Mouse (Mus musculus) forebrain, embryonic 14.5 days (tissue): ENCODE data around the gene Mpnd. TPM values are rescaled to one million over a fixed set of nuclear protein-coding genes. Genes with fewer than 3 reads are reported as not detected.
A peak's percentile ranks its signal among the peaks of the same experiment; 100 is the strongest.

Source experiments
- ATAC-seq: fragments of 200-750 bp; cut with Nextera tagmentation; 2 replicates; pipeline ENCODE4 v1.8.0; 2017; ENCODE audit warnings: mild to moderate bottlenecking, moderate library complexity
- DNase-seq: peaks from one replicate; pipeline ENCODE4 v3.0.0-alpha.2; 2015; ENCODE audit warnings: low spot score
- H3K27ac ChIP-seq: fragments of 300-500 bp; sonication (generic); 2 replicates; pipeline ENCODE4 v1.5.1; 2014; ENCODE audit warnings: low read depth, mild to moderate bottlenecking, control low read depth, low read length, moderate library complexity
- H3K27me3 ChIP-seq: fragments of 300-500 bp; sonication (generic); replicated peaks from 2 replicates; pipeline ENCODE4 v1.6.1; 2014; ENCODE audit warnings: low read length, control low read depth, mixed read lengths; ENCODE audit not compliant: control insufficient read depth, insufficient read depth
- H3K36me3 ChIP-seq: fragments of 300-500 bp; sonication (generic); 2 replicates; pipeline ENCODE4 v1.6.1; 2014; ENCODE audit warnings: low read length, control low read depth; ENCODE audit not compliant: control insufficient read depth, insufficient read depth
- H3K4me1 ChIP-seq: fragments of 300-500 bp; sonication (generic); 2 replicates; pipeline ENCODE4 v1.6.1; 2014; ENCODE audit warnings: antibody characterized with exemption, low read length, control low read depth; ENCODE audit not compliant: control insufficient read depth, insufficient read depth
- H3K4me2 ChIP-seq: fragments of 300-500 bp; sonication (generic); 2 replicates; pipeline ENCODE4 v1.6.1; 2014; ENCODE audit warnings: mild to moderate bottlenecking, control low read depth, low read length
- H3K4me3 ChIP-seq: fragments of 300-500 bp; sonication (generic); 2 replicates; pipeline ENCODE4 v1.5.1; 2014; ENCODE audit warnings: low read depth, low read length, control low read depth
- H3K9ac ChIP-seq: fragments of 300-500 bp; sonication (generic); 2 replicates; pipeline ENCODE4 v1.6.1; 2014; ENCODE audit warnings: mild to moderate bottlenecking, low read length, control low read depth, moderate library complexity
- H3K9me3 ChIP-seq: fragments of 300-500 bp; sonication (generic); replicated peaks from 2 replicates; pipeline ENCODE4 v1.6.1; 2016; ENCODE audit warnings: low read length, control low read depth, mixed read lengths; ENCODE audit not compliant: control insufficient read depth
- WGBS: fragments of 180-500 bp; shearing (Covaris S2); extraction: QIAGEN DNeasy Blood & Tissue Kit; methylation state at CpG from one replicate; pipeline ENCODE4 v1.1.7; 2014; 5-methylcytosine and 5-hydroxymethylcytosine counted together
- polyA plus RNA-seq: library from polyadenylated mRNA; unstranded; fragments of >200 nt; fragmentation: Nextera tagmentation; extraction: Ambion mirVana; gene quantifications from 2 replicates; pipeline ENCODE4 v1.2.1, GENCODE M21; 2014

The Mpnd gene
- polyA plus RNA-seq, 1 experiment from 2014 or later = 170 TPM

DNA sequence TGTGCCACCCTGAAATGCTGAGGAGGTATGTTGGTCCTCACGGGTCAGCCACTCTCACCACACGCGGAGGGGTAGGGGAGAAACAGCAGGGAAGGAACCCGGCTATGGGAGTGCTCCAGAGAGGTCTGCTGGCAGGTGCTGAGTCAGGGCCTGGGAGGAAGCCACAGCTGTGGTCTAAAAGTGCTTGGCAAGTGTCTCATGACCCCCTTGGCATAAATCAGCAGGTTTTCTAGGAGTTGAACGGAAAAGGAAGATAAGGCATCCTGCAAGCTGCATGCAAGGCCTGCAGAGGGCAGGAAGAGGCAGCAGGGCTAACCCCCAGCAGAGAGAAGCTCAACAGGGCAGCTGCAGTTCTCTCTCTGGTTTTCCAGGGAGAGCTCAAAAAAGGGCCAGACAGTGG, 25.4 kb downstream of the Mpnd start:
- no peak overlapping the region for H3K9ac ChIP-seq
- 77% methylated on average over 5 of the region's 5 CpGs for WGBS
- H3K9me3 ChIP-seq = no peaks in the 10 kb centered on the region
- no peak overlapping the region for H3K4me2 ChIP-seq
- DNase-seq (no peak), ATAC-seq (no peak)
- H3K27me3 ChIP-seq = no peaks in the 10 kb centered on the region
- peaks cover 42% of the 10 kb centered on the region for H3K36me3 ChIP-seq
- peaks cover 8% of the 10 kb centered on the region; the same call in 1 of the 2 replicates for H3K4me1 ChIP-seq
- no peak overlapping the region for H3K27ac ChIP-seq
- no peak overlapping the region for H3K4me3 ChIP-seq

- H3K36me3 ChIP-seq = peaks cover 42% of the 10 kb centered on the region
- 95% methylated on average over 7 of the region's 7 CpGs for whole genome bisulfite sequencing
- no peak overlapping the region for H3K27ac ChIP-seq
- no peak overlapping the region for H3K9ac ChIP-seq
- no peak for ATAC-seq
- H3K27me3 ChIP-seq = no peaks in the 10 kb centered on the region
- H3K9me3 ChIP-seq = no peaks in the 10 kb centered on the region
- no peak for DNase-seq
- H3K4me2 ChIP-seq = no peak overlapping the region
- H3K4me1 ChIP-seq = peaks cover 8% of the 10 kb centered on the region; the same call in 1 of the 2 replicates
- H3K4me3 ChIP-seq = no peak overlapping the region
These were observed 25.9 kb downstream of the Mpnd start for GRCm38 (mm10) chr17:56031431-56031830.

- Histone ChIP-seq H3K4me1 (peaks cover 8% of the 10 kb centered on the region; the same call in 1 of the 2 replicates), H3K27ac (no peak overlapping the region), H3K36me3 (peaks cover 42% of the 10 kb centered on the region), H3K4me3 (no peak overlapping the region), H3K9me3 (no peaks in the 10 kb centered on the region), H3K9ac (no peak overlapping the region), H3K27me3 (no peaks in the 10 kb centered on the region), H3K4me2 (no peak overlapping the region)
- ATAC-seq (no peak), DNase-seq (no peak)
- 74% methylated on average over 6 of the region's 6 CpGs for WGBS
These were observed 26.7 kb downstream of the Mpnd start for GRCm38 (mm10) chr17:56032127-56032733.

GRCm38 (mm10) chr17:56032831-56033230, 27.3 kb downstream of the Mpnd start:
- Histone ChIP-seq H3K4me3 (no peak overlapping the region), H3K27ac (no peak overlapping the region), H3K9ac (no peak overlapping the region), H3K36me3 (peaks cover 42% of the 10 kb centered on the region), H3K4me1 (peaks cover 8% of the 10 kb centered on the region; the same call in 1 of the 2 replicates), H3K27me3 (no peaks in the 10 kb centered on the region), H3K4me2 (no peak overlapping the region), H3K9me3 (no peaks in the 10 kb centered on the region)
- ATAC-seq = no peak
- DNase-seq = no peak
- 72% methylated on average over 7 of the region's 7 CpGs for WGBS

DNA sequence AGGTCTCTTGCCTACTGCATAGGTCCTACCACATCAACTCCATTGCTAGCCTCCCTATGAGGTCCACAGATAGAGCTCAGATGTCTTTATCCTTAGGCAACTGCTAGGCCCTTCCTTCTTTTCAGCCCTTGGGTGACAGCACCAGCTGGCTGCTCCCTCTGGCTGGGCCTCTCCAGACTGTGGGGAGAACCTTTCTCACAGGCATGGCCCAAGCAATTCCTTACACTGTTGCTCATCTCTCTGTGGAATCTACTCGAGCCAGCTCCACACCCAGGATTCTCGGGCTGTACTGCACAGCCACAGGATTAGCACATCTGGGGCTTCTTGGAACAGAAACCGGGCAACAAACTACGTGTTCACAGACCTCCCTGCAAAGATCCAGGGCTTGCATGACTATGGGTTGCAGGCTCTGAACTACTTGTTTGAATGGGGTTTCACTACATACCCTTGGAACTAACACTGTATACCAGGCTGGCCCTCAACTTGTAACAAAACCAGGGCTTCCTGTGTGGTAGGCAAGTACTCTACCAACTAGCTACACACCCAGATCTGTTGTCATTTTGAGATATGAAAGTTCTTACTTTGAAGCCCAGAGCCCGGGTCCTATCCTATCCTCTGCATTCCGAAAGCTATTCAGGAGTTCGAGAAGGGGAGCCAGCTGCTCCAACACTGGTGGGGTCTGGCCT, 28.7 kb downstream of the Mpnd start:
- Histone ChIP-seq H3K27me3 (no peaks in the 10 kb centered on the region), H3K4me3 (no peak overlapping the region), H3K9me3 (no peaks in the 10 kb centered on the region), H3K4me1 (peaks cover 8% of the 10 kb centered on the region; the same call in 1 of the 2 replicates), H3K9ac (no peak overlapping the region), H3K27ac (no peak overlapping the region), H3K36me3 (peaks cover 33% of the 10 kb centered on the region), H3K4me2 (no peak overlapping the region)
- DNase-seq (no peak), ATAC-seq (no peak)
- WGBS = 88% methylated on average over 7 of the region's 7 CpGs

- H3K36me3 ChIP-seq = peaks cover 29% of the 10 kb centered on the region
- H3K4me1 ChIP-seq = peaks cover 8% of the 10 kb centered on the region; the same call in 1 of the 2 replicates
- ATAC-seq = no peak
- 91% methylated on average over 6 of the region's 6 CpGs for WGBS
- H3K27me3 ChIP-seq = no peaks in the 10 kb centered on the region
- H3K9me3 ChIP-seq = no peaks in the 10 kb centered on the region
- peak overlapping the region; percentile 89; the same call in 1 of the 2 replicates for H3K9ac ChIP-seq
- no peak for DNase-seq
- peak overlapping the region; percentile 63 for H3K4me2 ChIP-seq
- H3K27ac ChIP-seq = no peak overlapping the region
- no peak overlapping the region for H3K4me3 ChIP-seq
These were observed 29.2 kb downstream of the Mpnd start for GRCm38 (mm10) chr17:56034726-56035100.

DNA sequence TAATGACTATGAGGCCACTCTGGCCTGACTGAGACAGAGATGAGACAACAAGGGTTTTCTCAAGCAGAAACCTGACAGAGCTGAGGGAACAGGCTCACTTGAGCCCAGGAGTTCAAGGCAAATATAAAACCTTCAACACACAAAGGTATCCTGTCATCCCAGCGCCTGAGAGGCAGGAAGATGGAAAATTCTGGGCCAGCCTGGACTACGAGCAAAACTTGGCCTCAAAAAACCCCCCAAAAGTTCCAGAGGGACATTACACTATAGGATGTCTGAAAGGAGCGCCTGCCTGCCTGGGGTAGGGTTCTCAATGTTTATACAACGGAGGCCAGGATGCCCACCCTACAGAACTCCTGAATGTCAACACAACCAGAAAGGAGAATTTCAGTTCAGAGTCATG, 29.7 kb downstream of the Mpnd start:
- Histone ChIP-seq H3K9me3 (no peaks in the 10 kb centered on the region), H3K4me1 (peaks cover 8% of the 10 kb centered on the region; the same call in 1 of the 2 replicates), H3K36me3 (peaks cover 28% of the 10 kb centered on the region), H3K4me3 (peak overlapping the region; percentile 89; the same call in 1 of the 2 replicates), H3K9ac (peak overlapping the region; percentile 89), H3K27ac (no peak overlapping the region), H3K4me2 (peak overlapping the region; percentile 63), H3K27me3 (no peaks in the 10 kb centered on the region)
- no peak for ATAC-seq
- no peak for DNase-seq
- WGBS = 86% methylated on average over 4 of the region's 4 CpGs

- H3K27me3 ChIP-seq = no peaks in the 10 kb centered on the region
- H3K4me2 ChIP-seq = peak within 1 kb of the TSS; percentile 63
- peak; percentile 92 for ATAC-seq
- WGBS = under 1% methylated on average over 74 of the region's 74 CpGs
- peak within 1 kb of the TSS; percentile 86 for H3K27ac ChIP-seq
- peak; percentile 99 for DNase-seq
- H3K4me1 ChIP-seq = peaks cover 13% of the 10 kb centered on the region
- peaks cover 20% of the 10 kb centered on the region for H3K36me3 ChIP-seq
- H3K4me3 ChIP-seq = peak within 1 kb of the TSS; percentile 89
- no peaks in the 10 kb centered on the region for H3K9me3 ChIP-seq
- peak within 1 kb of the TSS; percentile 89 for H3K9ac ChIP-seq
These were observed 30.8 kb downstream of the Mpnd start, which contains the start of gene Sh3gl1 for GRCm38 (mm10) chr17:56036176-56036900. TSS of gene Sh3gl1 (minus strand) at chr17:56036635.
